Mouse (Mus musculus): ENCODE data around the gene Serpinb1b.
"Not testable (repeated sequence)": the region's sequence is repeated elsewhere in the genome, so short reads cannot be mapped to it uniquely, and the experiment has no call there.

Serpinb1b gene

GRCm38 (mm10) chr13:33078056-33078705, at the start of gene Serpinb1b:
Gene Serpinb1b (plus strand): TSS chr13:33078575.
- DNase-seq (ENCODE audit: low spot score in 2 of 2): no peak

GRCm38 (mm10) chr13:33029478-33029877, 48.9 kb upstream of the Serpinb1b start:
- DNase-seq (ENCODE audit: low spot score in 2 of 2): not testable (repeated sequence)

GRCm38 (mm10) chr13:33030281-33030680, 48.1 kb upstream of the Serpinb1b start:
- DNase-seq (ENCODE audit: low spot score in 2 of 2): no peak

GRCm38 (mm10) chr13:33035506-33035905, 42.9 kb upstream of the Serpinb1b start:
- no peak for DNase-seq (ENCODE audit: low spot score in 2 of 2)

- no peak for DNase-seq (ENCODE audit: low spot score in 2 of 2)
Observed at GRCm38 (mm10) chr13:33043542-33043941, 34.8 kb upstream of the Serpinb1b start.

GRCm38 (mm10) chr13:33047234-33047633, 31.1 kb upstream of the Serpinb1b start:
- no peak for DNase-seq (ENCODE audit: low spot score in 2 of 2)

- DNase-seq (ENCODE audit: low spot score in 2 of 2): peak in 1 of 2 experiments; percentile 11
Observed at GRCm38 (mm10) chr13:33048187-33048586, 30.2 kb upstream of the Serpinb1b start.

GRCm38 (mm10) chr13:33051697-33052096, 26.7 kb upstream of the Serpinb1b start:
- no peak for DNase-seq (ENCODE audit: low spot score in 2 of 2)

GRCm38 (mm10) chr13:33063048-33063447, 15.3 kb upstream of the Serpinb1b start:
- no peak for DNase-seq (ENCODE audit: low spot score in 2 of 2)

- DNase-seq (ENCODE audit: low spot score in 2 of 2): no peak
Observed at GRCm38 (mm10) chr13:33067387-33067977, 10.9 kb upstream of the Serpinb1b start.

- DNase-seq (ENCODE audit: low spot score in 2 of 2): peak; percentile 71 to 73
Observed at GRCm38 (mm10) chr13:33068164-33068563, 10.2 kb upstream of the Serpinb1b start.

GRCm38 (mm10) chr13:33071776-33072175, 6.6 kb upstream of the Serpinb1b start:
- DNase-seq (ENCODE audit: low spot score in 2 of 2): no peak

- peak; percentile 49 to 55 for DNase-seq (ENCODE audit: low spot score in 2 of 2)
Observed at GRCm38 (mm10) chr13:33074029-33074428, 4.3 kb upstream of the Serpinb1b start.

GRCm38 (mm10) chr13:33076247-33076646, 2.1 kb upstream of the Serpinb1b start:
- no peak for DNase-seq (ENCODE audit: low spot score in 2 of 2)

GRCm38 (mm10) chr13:33077026-33077685, 1.2 kb upstream of the Serpinb1b start:
- DNase-seq (ENCODE audit: low spot score in 2 of 2): peak; percentile 50 to 61

- DNase-seq (ENCODE audit: low spot score in 2 of 2): peak in 1 of 2 experiments; percentile 6
Observed at GRCm38 (mm10) chr13:33079391-33079790, 1.0 kb downstream of the Serpinb1b start.

GRCm38 (mm10) chr13:33080356-33080755, 2.0 kb downstream of the Serpinb1b start:
- DNase-seq (ENCODE audit: low spot score in 2 of 2): peak; percentile 18 to 37

GRCm38 (mm10) chr13:33083834-33084233, 5.5 kb downstream of the Serpinb1b start:
- no peak for DNase-seq (ENCODE audit: low spot score in 2 of 2)

GRCm38 (mm10) chr13:33084975-33085694, 6.8 kb downstream of the Serpinb1b start:
- no peak for DNase-seq (ENCODE audit: low spot score in 2 of 2)

GRCm38 (mm10) chr13:33085695-33086432, 7.5 kb downstream of the Serpinb1b start:
- DNase-seq (ENCODE audit: low spot score in 2 of 2): no peak

GRCm38 (mm10) chr13:33089566-33089965, 11.2 kb downstream of the Serpinb1b start:
- no peak for DNase-seq (ENCODE audit: low spot score in 2 of 2)

Data from spleen, postnatal 36 days (tissue).